Mouse (Mus musculus): ENCODE results near the gene Mlst8. TPM values are rescaled to one million over a fixed set of nuclear protein-coding genes. Genes with fewer than 3 reads are reported as not detected.
"Not testable (repeated sequence)": the region's sequence is repeated elsewhere in the genome, so short reads cannot be mapped to it uniquely, and the experiment has no call there.

Mlst8 gene
- polyA plus RNA-seq, 1 experiment from 2014 or later: 19.4 TPM

DNA sequence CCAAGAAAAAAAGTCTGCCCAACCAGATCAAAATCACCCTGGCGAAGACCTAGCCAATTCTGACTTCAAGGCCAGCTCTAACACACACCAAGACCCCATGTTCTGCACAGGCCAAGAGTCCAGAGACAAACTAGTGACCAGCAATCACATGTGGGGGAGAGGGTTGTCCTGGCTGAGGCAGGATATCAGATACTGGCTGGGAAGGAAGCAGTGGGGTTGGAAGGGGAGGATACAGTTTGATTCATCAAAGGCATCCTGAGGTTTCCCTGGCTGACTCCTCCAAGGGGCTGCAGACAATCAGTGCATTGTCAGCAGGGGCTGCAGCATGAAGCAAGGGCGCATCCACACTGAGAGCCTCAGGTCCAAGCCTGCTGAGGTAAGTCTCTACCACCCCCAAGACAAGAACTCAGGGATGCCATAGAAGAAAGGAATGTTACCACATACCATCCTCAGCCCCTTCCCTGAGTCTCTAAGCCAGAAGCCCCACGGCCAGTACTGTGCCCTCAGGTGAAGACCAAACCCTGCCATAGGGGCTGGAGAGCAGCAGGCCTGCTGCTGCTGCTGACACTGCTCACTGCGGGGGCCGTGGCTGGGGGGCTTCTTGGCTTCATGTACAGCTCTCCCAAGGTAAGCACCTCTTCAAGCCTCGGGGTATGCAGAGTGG lies 5.1 kb downstream of the Mlst8 start, which contains the start of gene Bricd5:
Gene Bricd5 (plus strand): TSS at position 273 of the 664 bp plus-strand sequence.
- peak within 1 kb of the TSS; percentile 99 for H3K9ac ChIP-seq
- WGBS (ENCODE audit: insufficient replicate concordance): 78% methylated on average over 6 of the region's 6 CpGs
- peak within 1 kb of the TSS; percentile 96 for H3K27ac ChIP-seq

GRCm38 (mm10) chr17:24472512-24472911 lies 6.4 kb downstream of the Mlst8 start:
- Histone ChIP-seq H3K27ac (peak overlapping the region; percentile 96; the same call in 1 of the 2 replicates), H3K9ac (peak overlapping the region; percentile 99), H3K4me3 (peak overlapping the region; percentile 95), H3K4me2 (peak overlapping the region; percentile 90), H3K36me3 (peaks cover 59% of the 10 kb centered on the region), H3K9me3 (replicated peaks) (no peaks in the 10 kb centered on the region), H3K4me1 (peaks cover 41% of the 10 kb centered on the region), H3K27me3 (replicated peaks) (no peaks in the 10 kb centered on the region)
- no peak for ATAC-seq
- 84% methylated on average over 4 of the region's 4 CpGs for WGBS (ENCODE audit: insufficient replicate concordance)

More for the DNA sequence above, 5.1 kb downstream of the Mlst8 start, which contains the start of gene Bricd5:
- Histone ChIP-seq H3K4me2 (peak within 1 kb of the TSS; percentile 90), H3K9me3 (replicated peaks) (no peaks in the 10 kb centered on the region), H3K4me1 (peaks cover 49% of the 10 kb centered on the region), H3K4me3 (peak within 1 kb of the TSS; percentile 95), H3K27me3 (replicated peaks) (no peaks in the 10 kb centered on the region), H3K36me3 (peaks cover 64% of the 10 kb centered on the region)
- ATAC-seq: no peak

- Histone ChIP-seq H3K4me1 (peaks cover 35% of the 10 kb centered on the region), H3K27me3 (replicated peaks) (no peaks in the 10 kb centered on the region), H3K4me2 (peak overlapping the region; percentile 90), H3K9ac (peak overlapping the region; percentile 99), H3K4me3 (peak overlapping the region; percentile 95), H3K27ac (peak overlapping the region; percentile 96), H3K9me3 (replicated peaks) (no peaks in the 10 kb centered on the region), H3K36me3 (peaks cover 48% of the 10 kb centered on the region)
- peak; percentile 27; the same call in 1 of the 2 replicates for ATAC-seq
- under 1% methylated on average over 65 of the region's 68 CpGs for WGBS (ENCODE audit: insufficient replicate concordance)
These were observed 8.0 kb downstream of the Mlst8 start for GRCm38 (mm10) chr17:24470701-24471527.

- H3K9me3 ChIP-seq (replicated peaks): no peaks in the 10 kb centered on the region
- H3K4me1 ChIP-seq: peaks cover 35% of the 10 kb centered on the region
- peak; percentile 96 for ATAC-seq
- peak within 1 kb of the TSS; percentile 95 for H3K4me3 ChIP-seq
- H3K27ac ChIP-seq: peak within 1 kb of the TSS; percentile 96
- peak within 1 kb of the TSS; percentile 99 for H3K9ac ChIP-seq
- H3K27me3 ChIP-seq (replicated peaks): no peaks in the 10 kb centered on the region
- peak within 1 kb of the TSS; percentile 90 for H3K4me2 ChIP-seq
- peaks cover 40% of the 10 kb centered on the region for H3K36me3 ChIP-seq
- under 1% methylated on average over 69 of the region's 75 CpGs for WGBS (ENCODE audit: insufficient replicate concordance)
These were observed 8.8 kb downstream of the Mlst8 start, which contains the start of the genes E4f1 and Pgp for GRCm38 (mm10) chr17:24469910-24470602. Gene E4f1, minus strand, starts transcription at chr17:24470313. Gene Pgp, plus strand, starts transcription at chr17:24470392.

GRCm38 (mm10) chr17:24469336-24469909 lies 9.5 kb downstream of the Mlst8 start:
- Histone ChIP-seq H3K4me1 (peaks cover 35% of the 10 kb centered on the region), H3K27me3 (replicated peaks) (no peaks in the 10 kb centered on the region), H3K4me3 (peak overlapping the region; percentile 95), H3K27ac (peak overlapping the region; percentile 96), H3K9ac (peak overlapping the region; percentile 99), H3K36me3 (peaks cover 34% of the 10 kb centered on the region), H3K9me3 (replicated peaks) (no peaks in the 10 kb centered on the region), H3K4me2 (peak overlapping the region; percentile 90)
- WGBS (ENCODE audit: insufficient replicate concordance): 14% methylated on average over 7 of the region's 7 CpGs
- no peak for ATAC-seq

GRCm38 (mm10) chr17:24468636-24469246 lies 10.1 kb downstream of the Mlst8 start:
- Histone ChIP-seq H3K4me1 (peaks cover 32% of the 10 kb centered on the region), H3K27me3 (replicated peaks) (no peaks in the 10 kb centered on the region), H3K27ac (no peak overlapping the region), H3K9me3 (replicated peaks) (no peaks in the 10 kb centered on the region), H3K36me3 (peaks cover 27% of the 10 kb centered on the region), H3K4me3 (no peak overlapping the region; the same call in 1 of the 2 replicates), H3K4me2 (no peak overlapping the region; the same call in 1 of the 2 replicates), H3K9ac (no peak overlapping the region)
- no peak for ATAC-seq
- WGBS (ENCODE audit: insufficient replicate concordance): 83% methylated on average over 5 of the region's 5 CpGs

- Histone ChIP-seq H3K9me3 (replicated peaks) (no peaks in the 10 kb centered on the region), H3K4me1 (peaks cover 12% of the 10 kb centered on the region; the same call in 1 of the 2 replicates), H3K27ac (no peak overlapping the region), H3K27me3 (replicated peaks) (no peaks in the 10 kb centered on the region), H3K4me2 (no peak overlapping the region), H3K36me3 (peaks cover 6% of the 10 kb centered on the region; the same call in 1 of the 2 replicates), H3K9ac (no peak overlapping the region), H3K4me3 (no peak overlapping the region)
- no peak for ATAC-seq
- WGBS (ENCODE audit: insufficient replicate concordance): 39% methylated on average over 6 of the region's 6 CpGs
These were observed 15.3 kb downstream of the Mlst8 start for GRCm38 (mm10) chr17:24463374-24464133.

DNA sequence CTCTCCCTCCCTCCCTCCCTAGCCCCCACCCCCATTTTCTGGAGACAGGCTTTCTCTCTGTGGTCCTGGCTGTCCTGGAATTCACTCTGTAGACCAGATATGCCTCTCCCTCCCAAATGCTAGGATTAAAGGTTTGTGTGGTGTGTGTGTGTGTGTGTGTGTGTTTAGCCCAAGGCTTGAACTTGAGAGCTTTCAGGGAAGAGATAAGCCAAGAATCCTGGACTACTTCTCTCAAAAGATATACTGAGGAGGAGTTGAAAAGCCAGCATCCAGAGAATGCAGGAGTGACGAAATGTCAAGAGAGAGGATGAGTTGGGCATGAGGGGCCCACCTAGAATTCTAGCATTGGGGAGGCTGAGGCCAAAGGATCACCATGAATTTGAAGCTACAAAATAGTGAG lies 15.9 kb downstream of the Mlst8 start:
- ATAC-seq: no peak
- Histone ChIP-seq H3K4me3 (no peak overlapping the region), H3K4me2 (no peak overlapping the region), H3K9ac (no peak overlapping the region), H3K27ac (no peak overlapping the region), H3K9me3 (replicated peaks) (no peaks in the 10 kb centered on the region), H3K36me3 (peaks cover 6% of the 10 kb centered on the region; the same call in 1 of the 2 replicates), H3K4me1 (peaks cover 12% of the 10 kb centered on the region; the same call in 1 of the 2 replicates), H3K27me3 (replicated peaks) (no peaks in the 10 kb centered on the region)
- 67% methylated on average over 1 of the region's 1 CpGs for WGBS (ENCODE audit: insufficient replicate concordance)

DNA sequence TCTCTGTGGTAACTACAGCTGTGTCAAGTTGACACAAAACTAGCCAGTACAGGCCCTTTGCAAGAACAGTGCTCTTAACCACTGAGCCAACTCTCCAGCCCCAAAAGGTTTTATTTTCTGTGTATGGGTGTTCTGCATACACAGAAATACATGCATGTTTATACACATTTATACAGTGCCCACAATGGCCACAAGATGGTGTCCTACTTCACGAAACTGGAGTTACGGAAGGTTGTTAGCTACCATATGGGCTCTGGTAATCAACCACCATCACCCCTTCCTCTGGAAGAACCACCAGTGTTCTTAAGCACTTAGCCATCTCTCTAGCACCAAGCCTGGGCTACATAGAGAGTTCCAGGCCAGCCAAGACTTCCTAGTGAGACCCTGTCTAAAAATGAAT lies 17.3 kb downstream of the Mlst8 start:
- H3K27ac ChIP-seq: no peak overlapping the region
- no peak overlapping the region for H3K4me3 ChIP-seq
- H3K27me3 ChIP-seq (replicated peaks): no peaks in the 10 kb centered on the region
- no peak for ATAC-seq
- H3K4me2 ChIP-seq: no peak overlapping the region
- no peak overlapping the region for H3K9ac ChIP-seq
- WGBS (ENCODE audit: insufficient replicate concordance): 51% methylated on average over 2 of the region's 2 CpGs
- H3K4me1 ChIP-seq: peaks cover 12% of the 10 kb centered on the region; the same call in 1 of the 2 replicates
- no peaks in the 10 kb centered on the region for H3K9me3 ChIP-seq (replicated peaks)
- no peaks in the 10 kb centered on the region for H3K36me3 ChIP-seq

DNA sequence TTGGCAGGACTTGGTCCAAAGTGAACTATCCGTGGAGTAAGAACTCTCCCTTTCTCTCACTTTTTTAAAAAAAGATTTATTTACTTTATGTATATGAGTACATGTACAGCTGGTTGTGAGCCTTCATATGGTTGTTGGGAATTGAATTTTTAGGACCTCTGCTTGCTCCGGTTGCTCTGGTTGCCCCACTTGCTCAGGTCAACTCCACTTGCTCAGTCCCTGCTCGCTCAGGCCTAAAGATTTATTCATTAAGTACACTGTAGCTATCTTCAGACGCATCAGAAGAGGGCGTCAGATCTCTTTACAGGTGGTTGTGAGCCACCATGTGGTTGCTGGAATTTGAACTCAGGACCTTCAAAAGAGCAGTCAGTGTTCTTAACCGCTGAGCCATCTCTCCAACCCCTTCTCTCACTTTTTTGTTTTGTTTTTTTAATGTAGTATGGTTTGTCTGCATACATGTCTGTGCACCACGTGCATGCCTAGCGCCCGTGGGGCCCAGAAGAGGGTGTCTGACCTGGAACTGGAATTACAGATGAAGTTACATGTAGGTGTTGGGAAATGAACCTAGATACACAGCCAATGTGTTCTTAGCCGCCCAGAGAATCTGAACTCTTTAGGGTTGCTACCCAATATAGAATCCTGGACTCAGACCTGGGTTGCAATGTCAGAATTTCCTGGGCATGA lies 23.2 kb downstream of the Mlst8 start:
- 43% methylated on average over 10 of the region's 10 CpGs for WGBS (ENCODE audit: insufficient replicate concordance)
- Histone ChIP-seq H3K4me2 (peak overlapping the region; percentile 85), H3K4me1 (peaks cover 28% of the 10 kb centered on the region), H3K36me3 (peaks cover 12% of the 10 kb centered on the region), H3K4me3 (peak overlapping the region; percentile 83), H3K9ac (peak overlapping the region; percentile 53), H3K27ac (peak overlapping the region; percentile 79)
- H3K9me3 ChIP-seq (replicated peaks); ATAC-seq; H3K27me3 ChIP-seq (replicated peaks): not testable (repeated sequence)
